Mouse (Mus musculus) mesoderm, embryonic 11.5 days (tissue): ENCODE data around the gene Olfr530.
A peak's percentile ranks its signal among the peaks of the same experiment; 100 is the strongest.

Source experiments
- DNase-seq: peaks from one replicate; pipeline ENCODE4 v3.0.0-alpha.2; 2012; ENCODE audit warnings: low read depth, low spot score

The Olfr530 gene

GRCm38 (mm10) chr7:140376231-140376630 lies at the start of gene Olfr530:
TSS of gene Olfr530 (minus strand) at chr7:140376331.
- DNase-seq = peak; percentile 2

- DNase-seq = no peak
These were observed 45.4 kb upstream of the Olfr530 start, which contains the start of gene Olfr532 for GRCm38 (mm10) chr7:140421539-140421938. TSS of gene Olfr532 (minus strand) at chr7:140421639.

GRCm38 (mm10) chr7:140402818-140403217 lies 26.7 kb upstream of the Olfr530 start, which contains the start of gene Olfr531:
TSS of gene Olfr531 (minus strand) at chr7:140402918.
- no peak for DNase-seq

- DNase-seq = no peak
These were observed 780 bp upstream of the Olfr530 start for GRCm38 (mm10) chr7:140376911-140377310.

GRCm38 (mm10) chr7:140374300-140374699 lies 1.8 kb downstream of the Olfr530 start:
- peak; percentile 5 for DNase-seq

GRCm38 (mm10) chr7:140361571-140361970 lies 14.6 kb downstream of the Olfr530 start, which contains the start of gene Olfr60:
TSS of gene Olfr60 (minus strand) at chr7:140361671.
- DNase-seq = no peak

- no peak for DNase-seq
These were observed 42.4 kb downstream of the Olfr530 start, which contains the start of gene Olfr527 for GRCm38 (mm10) chr7:140333717-140334116. TSS of gene Olfr527 (plus strand) at chr7:140334017.

GRCm38 (mm10) chr7:140329766-140330304 lies 46.3 kb downstream of the Olfr530 start:
- no peak for DNase-seq
